Comparison of ENCODE assay signal across 8 mouse cellular contexts in the genomic region with DNA sequence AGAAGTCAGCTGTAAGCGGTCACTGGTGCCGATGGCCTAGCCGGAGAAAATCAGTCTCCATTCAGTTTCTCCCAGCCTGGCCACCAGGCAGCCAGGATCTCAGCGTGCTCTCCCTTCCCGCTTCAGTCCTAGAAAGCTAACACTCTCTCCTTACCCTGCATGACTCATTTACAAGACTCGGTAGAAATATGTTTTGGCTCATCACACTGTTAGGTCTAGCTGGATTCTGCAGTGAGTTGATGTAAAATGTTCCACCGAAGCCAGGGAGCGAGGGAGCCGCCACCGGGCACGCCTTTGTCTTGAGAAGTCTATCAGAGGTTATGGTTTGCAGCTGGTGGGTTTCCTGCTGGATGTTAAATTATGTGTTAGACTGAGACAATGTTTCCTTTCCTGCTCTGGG.
DNase-seq lines count a peak whose midpoint lies in the region; ATAC-seq lines count a peak whose summit lies in the region.

No protein-coding gene starts in this region.

- no peaks in the 10 kb centered on the region for H3K9me3 ChIP-seq in forebrain, embryonic 10.5 days
- H3K9me3 ChIP-seq in forebrain, embryonic 13.5 days (replicated peaks) = no peaks in the 10 kb centered on the region
- no peaks in the 10 kb centered on the region for H3K9me3 ChIP-seq in embryonic facial prominence, embryonic 11.5 days (replicated peaks; ENCODE audit: control insufficient read depth, low read length)
- no peaks in the 10 kb centered on the region for H3K9me3 ChIP-seq in heart, embryonic 13.5 days
- H3K9me3 ChIP-seq in limb, embryonic 10.5 days (replicated peaks) = no peaks in the 10 kb centered on the region
- H3K9me3 ChIP-seq in stomach, embryonic 16.5 days (replicated peaks; ENCODE audit: control insufficient read depth, low read length) = no peaks in the 10 kb centered on the region

- H3K4me1 ChIP-seq in forebrain, embryonic 10.5 days = peaks cover 52% of the 10 kb centered on the region
- H3K4me1 ChIP-seq in forebrain, embryonic 13.5 days = peaks cover 12% of the 10 kb centered on the region
- H3K4me1 ChIP-seq in embryonic facial prominence, embryonic 11.5 days (ENCODE audit: control insufficient read depth, insufficient read depth, low read length) = no peaks in the 10 kb centered on the region
- H3K4me1 ChIP-seq in heart, embryonic 13.5 days = peaks cover 62% of the 10 kb centered on the region
- peaks cover 51% of the 10 kb centered on the region for H3K4me1 ChIP-seq in limb, embryonic 10.5 days
- peaks cover 23% of the 10 kb centered on the region for H3K4me1 ChIP-seq in stomach, embryonic 16.5 days (ENCODE audit: control insufficient read depth, insufficient read depth, low read length)

- no peaks in the 10 kb centered on the region for H3K27me3 ChIP-seq in forebrain, embryonic 10.5 days (ENCODE audit: poor library complexity, severe bottlenecking)
- H3K27me3 ChIP-seq in forebrain, embryonic 13.5 days = no peaks in the 10 kb centered on the region
- no peaks in the 10 kb centered on the region for H3K27me3 ChIP-seq in embryonic facial prominence, embryonic 11.5 days (ENCODE audit: control insufficient read depth, insufficient read depth, low read length)
- H3K27me3 ChIP-seq in heart, embryonic 13.5 days (replicated peaks) = no peaks in the 10 kb centered on the region
- no peaks in the 10 kb centered on the region for H3K27me3 ChIP-seq in limb, embryonic 10.5 days (ENCODE audit: low read depth, poor library complexity, severe bottlenecking)
- no peaks in the 10 kb centered on the region for H3K27me3 ChIP-seq in stomach, embryonic 16.5 days (ENCODE audit: control insufficient read depth, insufficient read depth, low read length)

- no peak for DNase-seq in forebrain, embryonic 10.5 days (ENCODE audit: extremely low spot score, low spot score)
- DNase-seq in embryonic facial prominence, embryonic 11.5 days (ENCODE audit: low spot score) = no peak
- DNase-seq in limb, embryonic 10.5 days (ENCODE audit: low spot score) = peak; percentile 51
- no peak for DNase-seq in spleen, postnatal 10 days (ENCODE audit: low spot score in 2 of 2)
- DNase-seq in B cell, adult 2 months = no peak

- H3K9ac ChIP-seq in forebrain, embryonic 13.5 days = no peak overlapping the region
- H3K9ac ChIP-seq in embryonic facial prominence, embryonic 11.5 days (replicated peaks; ENCODE audit: low read length) = no peak overlapping the region
- H3K9ac ChIP-seq in heart, embryonic 13.5 days = peak overlapping the region; percentile 68
- peak overlapping the region; percentile 28; the same call in 1 of the 2 replicates for H3K9ac ChIP-seq in stomach, embryonic 16.5 days (ENCODE audit: low read length)

- WGBS in forebrain, embryonic 10.5 days = 84% methylated on average over 11 of the region's 11 CpGs
- WGBS in forebrain, embryonic 13.5 days = 84% methylated on average over 11 of the region's 11 CpGs
- WGBS in embryonic facial prominence, embryonic 11.5 days = 71% methylated on average over 11 of the region's 11 CpGs
- 18% methylated on average over 11 of the region's 11 CpGs for WGBS in heart, embryonic 13.5 days
- WGBS in limb, embryonic 10.5 days = 46% methylated on average over 11 of the region's 11 CpGs
- 38% methylated on average over 11 of the region's 11 CpGs for WGBS in stomach, embryonic 16.5 days

- no peak for ATAC-seq in forebrain, embryonic 13.5 days
- ATAC-seq in embryonic facial prominence, embryonic 11.5 days (replicated peaks; ENCODE audit: insufficient number of reproducible peaks, low FRiP score, low TSS enrichment, low read depth) = no peak
- ATAC-seq in heart, embryonic 13.5 days (ENCODE audit: extremely low read depth, insufficient number of reproducible peaks, low FRiP score, low TSS enrichment) = no peak
- ATAC-seq in stomach, embryonic 16.5 days (ENCODE audit: insufficient read depth, low FRiP score) = peak; percentile 87

- H3K27ac ChIP-seq in forebrain, embryonic 10.5 days = 0 out of 2 replicates have a peak overlapping the region, but pooled peaks have one; percentile 31
- H3K27ac ChIP-seq in forebrain, embryonic 13.5 days = no peak overlapping the region
- H3K27ac ChIP-seq in embryonic facial prominence, embryonic 11.5 days (replicated peaks; ENCODE audit: low read depth, low read length) = 0 out of 2 replicates have a peak overlapping the region, but pooled peaks have one; percentile 3
- H3K27ac ChIP-seq in heart, embryonic 13.5 days (replicated peaks) = peak overlapping the region; percentile 86
- H3K27ac ChIP-seq in limb, embryonic 10.5 days = peak overlapping the region; percentile 80
- peak overlapping the region; percentile 80 for H3K27ac ChIP-seq in stomach, embryonic 16.5 days (ENCODE audit: low read length)

- no peak overlapping the region for H3K4me3 ChIP-seq in forebrain, embryonic 10.5 days
- no peak overlapping the region for H3K4me3 ChIP-seq in forebrain, embryonic 13.5 days
- no peak overlapping the region for H3K4me3 ChIP-seq in embryonic facial prominence, embryonic 11.5 days (ENCODE audit: low read depth, low read length)
- no peak overlapping the region for H3K4me3 ChIP-seq in heart, embryonic 13.5 days
- H3K4me3 ChIP-seq in limb, embryonic 10.5 days = no peak overlapping the region
- H3K4me3 ChIP-seq in stomach, embryonic 16.5 days (replicated peaks; ENCODE audit: low read length) = no peak overlapping the region

- H3K36me3 ChIP-seq in forebrain, embryonic 10.5 days (replicated peaks) = peaks cover 85% of the 10 kb centered on the region
- H3K36me3 ChIP-seq in forebrain, embryonic 13.5 days (ENCODE audit: poor library complexity, severe bottlenecking) = peaks cover 42% of the 10 kb centered on the region
- H3K36me3 ChIP-seq in embryonic facial prominence, embryonic 11.5 days (replicated peaks; ENCODE audit: control insufficient read depth, insufficient read depth, low read depth, low read length) = peaks cover 2% of the 10 kb centered on the region
- peaks cover 41% of the 10 kb centered on the region for H3K36me3 ChIP-seq in heart, embryonic 13.5 days
- H3K36me3 ChIP-seq in limb, embryonic 10.5 days = peaks cover 63% of the 10 kb centered on the region
- no peaks in the 10 kb centered on the region for H3K36me3 ChIP-seq in stomach, embryonic 16.5 days (ENCODE audit: control insufficient read depth, insufficient read depth, low read length)

- no peak overlapping the region for H3K4me2 ChIP-seq in forebrain, embryonic 13.5 days
- no peak overlapping the region for H3K4me2 ChIP-seq in embryonic facial prominence, embryonic 11.5 days (ENCODE audit: low read depth, low read length)
- peak overlapping the region; percentile 58 for H3K4me2 ChIP-seq in heart, embryonic 13.5 days
- peak overlapping the region; percentile 17; the same call in 1 of the 2 replicates for H3K4me2 ChIP-seq in stomach, embryonic 16.5 days (ENCODE audit: low read depth, low read length)

Comparison
In these comparisons a context has a peak if more than half of its experiments do, and no peak if none do; other contexts are left out.
1. H3K4me2 ChIP-seq: peak in heart, embryonic 13.5 days (single experiment) and stomach, embryonic 16.5 days (single experiment); none in forebrain, embryonic 13.5 days (single experiment) and embryonic facial prominence, embryonic 11.5 days (single experiment).
2. H3K9ac ChIP-seq: peak in heart, embryonic 13.5 days (single experiment) and stomach, embryonic 16.5 days (single experiment); none in forebrain, embryonic 13.5 days (single experiment) and embryonic facial prominence, embryonic 11.5 days (single experiment).